Mouse (Mus musculus) layer of hippocampus, adult 2 months (tissue): Measurements from ENCODE around the gene Eif2b2. TPM values are rescaled to one million over a fixed set of nuclear protein-coding genes. Genes with fewer than 3 reads are reported as not detected.

Experiments
- DNase-seq, 2 experiments: peaks; one replicate each; pipeline ENCODE4 v3.0.0; 2022; ENCODE audit warnings: low spot score in 2 of 2
- H3K27ac ChIP-seq: fragments of 200-600 bp; 2 replicates; pipeline ENCODE4 v1.8.1; 2022
- H3K4me3 ChIP-seq: fragments of 200-600 bp; 2 replicates; pipeline ENCODE4 v1.8.1; 2022; ENCODE audit warnings: mild to moderate bottlenecking
- CTCF ChIP-seq: fragments of 200-600 bp; conservative IDR thresholded peaks from 2 replicates; pipeline ENCODE4 v1.8.1; 2022; ENCODE audit warnings: antibody characterized with exemption, mild to moderate bottlenecking, moderate library complexity
- total RNA-seq, 2 experiments: library from RNA; stranded (reverse); gene quantifications; 2 replicates each; pipeline ENCODE4 v1.2.3; 2021

The Eif2b2 gene
- total RNA-seq, 2 experiments from 2014 or later, result 63.5 to 65.3 TPM

- no peak for TF ChIP-seq CTCF
- peak in 1 of 2 experiments; percentile 22 for DNase-seq
- Histone ChIP-seq H3K27ac (no peak overlapping the region), H3K4me3 (no peak overlapping the region)
Observed at GRCm38 (mm10) chr12:85227876-85228599, 8.8 kb downstream of the Eif2b2 start.

- no peak for DNase-seq
- Histone ChIP-seq H3K4me3 (no peak overlapping the region), H3K27ac (no peak overlapping the region)
- no peak for TF ChIP-seq CTCF
Observed at GRCm38 (mm10) chr12:85233376-85234358, 14.4 kb downstream of the Eif2b2 start.

GRCm38 (mm10) chr12:85237553-85237952 lies 18.3 kb downstream of the Eif2b2 start:
- Histone ChIP-seq H3K27ac (no peak overlapping the region), H3K4me3 (no peak overlapping the region)
- DNase-seq, result no peak
- TF ChIP-seq CTCF, result no peak

- Histone ChIP-seq H3K27ac (no peak overlapping the region), H3K4me3 (no peak overlapping the region)
- TF ChIP-seq CTCF, result no peak
- DNase-seq, result no peak
Observed at GRCm38 (mm10) chr12:85252083-85252482, 32.8 kb downstream of the Eif2b2 start.

- Histone ChIP-seq H3K27ac (no peak overlapping the region), H3K4me3 (no peak overlapping the region)
- TF ChIP-seq CTCF, result no peak
- no peak for DNase-seq
Observed at GRCm38 (mm10) chr12:85256074-85256751, 36.9 kb downstream of the Eif2b2 start.

- no peak overlapping the region for H3K4me3 ChIP-seq
- TF ChIP-seq CTCF, result no peak
- DNase-seq, result no peak
- H3K27ac ChIP-seq, result no peak overlapping the region
Observed at GRCm38 (mm10) chr12:85257008-85257639, 37.8 kb downstream of the Eif2b2 start.

- TF ChIP-seq CTCF, result no peak
- no peak overlapping the region for H3K4me3 ChIP-seq
- peak overlapping the region; percentile 23; the same call in 1 of the 2 replicates for H3K27ac ChIP-seq
- no peak for DNase-seq
Observed at GRCm38 (mm10) chr12:85262489-85262888, 43.2 kb downstream of the Eif2b2 start.

- H3K4me3 ChIP-seq, result no peak overlapping the region
- DNase-seq, result no peak
- peak overlapping the region; percentile 23 for H3K27ac ChIP-seq
- TF ChIP-seq CTCF, result no peak
Observed at GRCm38 (mm10) chr12:85263190-85263589, 43.9 kb downstream of the Eif2b2 start.

GRCm38 (mm10) chr12:85264531-85264930 lies 45.2 kb downstream of the Eif2b2 start:
- Histone ChIP-seq H3K27ac (no peak overlapping the region), H3K4me3 (no peak overlapping the region)
- no peak for TF ChIP-seq CTCF
- DNase-seq, result no peak

GRCm38 (mm10) chr12:85264940-85265339 lies 45.7 kb downstream of the Eif2b2 start:
- no peak overlapping the region for H3K27ac ChIP-seq
- no peak overlapping the region for H3K4me3 ChIP-seq
- peak; percentile 28; the same call in 1 of the 2 replicates for TF ChIP-seq CTCF
- DNase-seq, result no peak

- no peak for DNase-seq
- Histone ChIP-seq H3K27ac (no peak overlapping the region), H3K4me3 (no peak overlapping the region)
- no peak for TF ChIP-seq CTCF
Observed at GRCm38 (mm10) chr12:85266248-85266647, 47.0 kb downstream of the Eif2b2 start.

- Histone ChIP-seq H3K27ac (peak overlapping the region; percentile 98), H3K4me3 (peak overlapping the region; percentile 71)
- DNase-seq, result no peak
- TF ChIP-seq CTCF, result no peak
Observed at GRCm38 (mm10) chr12:85269821-85270220, 50.5 kb downstream of the Eif2b2 start.
